Mouse (Mus musculus): ENCODE data around the gene Sh2d2a.

DNA sequence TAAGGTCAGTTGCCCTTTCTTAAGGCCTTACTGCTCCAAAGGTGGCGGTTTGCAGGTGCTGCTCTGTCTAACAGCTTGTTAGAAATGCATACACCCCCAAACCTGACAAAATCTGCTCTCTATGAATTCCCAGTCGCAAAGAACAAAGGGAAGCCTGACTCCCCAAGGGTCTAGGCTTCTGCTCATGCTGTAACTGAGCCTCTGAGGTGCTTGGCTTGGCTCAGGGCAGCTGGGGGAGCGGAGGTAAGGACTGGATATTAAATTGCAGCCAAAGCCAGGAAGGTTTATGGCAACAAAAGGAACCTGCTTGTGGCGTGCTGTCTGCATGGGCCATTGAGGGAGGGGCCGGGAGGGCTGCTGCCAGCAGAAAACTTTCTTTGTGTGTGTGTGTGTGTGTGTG, 57.3 kb downstream of the Sh2d2a start:
- TF ChIP-seq POLR2A (IDR thresholded peaks at IDR 0.05; ENCODE audit: borderline replicate concordance, low read depth, low read length): no peak
- TF ChIP-seq CTCF (IDR thresholded peaks at IDR 0.05; ENCODE audit: low read depth, low read length): no peak

Data from bone marrow macrophage, adult 2 months (primary cell).